Mouse (Mus musculus) layer of hippocampus, adult 2 months (tissue): ENCODE data around the gene Rasgef1b. TPM values are rescaled to one million over a fixed set of nuclear protein-coding genes. Genes with fewer than 3 reads are reported as not detected.

Source experiments
- DNase-seq, 2 experiments: peaks; one replicate each; pipeline ENCODE4 v3.0.0; 2022; ENCODE audit warnings: low spot score in 2 of 2
- H3K27ac ChIP-seq: fragments of 200-600 bp; 2 replicates; pipeline ENCODE4 v1.8.1; 2022
- H3K4me3 ChIP-seq: fragments of 200-600 bp; 2 replicates; pipeline ENCODE4 v1.8.1; 2022; ENCODE audit warnings: mild to moderate bottlenecking
- CTCF ChIP-seq: fragments of 200-600 bp; conservative IDR thresholded peaks from 2 replicates; pipeline ENCODE4 v1.8.1; 2022; ENCODE audit warnings: antibody characterized with exemption, mild to moderate bottlenecking, moderate library complexity
- total RNA-seq, 2 experiments: library from RNA; stranded (reverse); gene quantifications; 2 replicates each; pipeline ENCODE4 v1.2.3; 2021

Rasgef1b gene
- total RNA-seq, 2 experiments from 2014 or later = 11.1 to 11.9 TPM

DNA sequence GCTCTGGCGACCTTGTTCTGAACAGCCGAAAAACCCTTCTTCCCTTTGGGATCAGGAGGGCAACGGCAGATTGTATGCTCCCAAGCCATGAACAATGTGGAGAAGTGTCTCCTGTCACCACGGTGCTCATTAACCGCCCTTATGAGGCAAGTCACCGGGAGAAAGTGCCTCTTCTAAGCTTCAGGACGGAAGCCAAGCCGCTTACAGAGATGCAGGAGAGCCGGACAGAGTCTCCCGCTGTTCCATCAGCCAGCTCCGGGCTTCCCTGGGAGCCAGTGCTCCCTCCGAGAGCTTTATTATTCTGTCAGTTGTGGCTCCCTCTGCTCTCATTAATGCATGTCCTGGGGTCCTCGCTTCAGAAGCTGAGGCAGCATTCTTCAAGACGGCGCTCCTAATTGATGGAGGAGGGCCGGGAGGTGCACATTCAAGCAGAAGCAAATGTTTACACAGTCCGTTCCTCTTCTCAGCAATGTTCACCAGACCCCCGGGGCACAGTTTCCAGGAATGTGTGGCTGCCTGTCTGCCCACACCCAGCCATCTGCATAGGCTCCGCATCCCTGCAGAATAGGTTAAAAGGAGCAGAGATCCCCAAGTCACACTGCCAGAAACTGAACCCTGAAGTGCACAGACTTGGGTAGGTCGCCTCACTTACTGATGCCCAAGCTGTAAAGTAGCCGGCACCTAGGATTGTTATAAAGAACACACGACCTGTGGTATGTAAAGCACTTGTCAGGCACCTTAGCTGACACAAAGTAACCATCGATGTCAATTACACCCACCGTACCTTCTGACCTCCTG is 115.3 kb downstream of the Rasgef1b start:
- no peak for TF ChIP-seq CTCF
- no peak overlapping the region for H3K27ac ChIP-seq

DNA sequence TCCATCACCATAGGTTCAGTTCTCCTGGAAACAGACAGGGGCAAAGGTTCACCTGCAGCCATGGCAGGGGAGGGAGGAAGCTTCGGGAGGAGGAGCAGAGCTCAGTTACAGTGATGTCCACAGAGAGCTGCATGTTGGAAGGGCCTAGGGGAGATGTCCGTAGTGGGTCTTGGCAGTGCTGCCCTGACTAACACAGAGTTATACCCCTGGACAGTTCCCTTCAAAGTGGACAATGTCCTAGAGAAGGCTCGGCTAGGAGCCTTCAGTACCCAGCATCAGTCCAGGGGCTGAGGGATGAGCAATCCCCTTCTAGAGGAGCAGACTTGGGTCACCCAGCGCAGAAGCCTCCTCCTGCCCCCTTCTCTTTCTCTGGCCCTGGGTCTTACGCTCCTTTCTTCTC is 121.3 kb downstream of the Rasgef1b start:
- Histone ChIP-seq H3K27ac (no peak overlapping the region), H3K4me3 (no peak overlapping the region)
- no peak for TF ChIP-seq CTCF
- no peak for DNase-seq

More for the DNA sequence above, 115.3 kb downstream of the Rasgef1b start:
- H3K4me3 ChIP-seq = peak overlapping the region; percentile 47
- DNase-seq = peak in 1 of 2 experiments; percentile 11

DNA sequence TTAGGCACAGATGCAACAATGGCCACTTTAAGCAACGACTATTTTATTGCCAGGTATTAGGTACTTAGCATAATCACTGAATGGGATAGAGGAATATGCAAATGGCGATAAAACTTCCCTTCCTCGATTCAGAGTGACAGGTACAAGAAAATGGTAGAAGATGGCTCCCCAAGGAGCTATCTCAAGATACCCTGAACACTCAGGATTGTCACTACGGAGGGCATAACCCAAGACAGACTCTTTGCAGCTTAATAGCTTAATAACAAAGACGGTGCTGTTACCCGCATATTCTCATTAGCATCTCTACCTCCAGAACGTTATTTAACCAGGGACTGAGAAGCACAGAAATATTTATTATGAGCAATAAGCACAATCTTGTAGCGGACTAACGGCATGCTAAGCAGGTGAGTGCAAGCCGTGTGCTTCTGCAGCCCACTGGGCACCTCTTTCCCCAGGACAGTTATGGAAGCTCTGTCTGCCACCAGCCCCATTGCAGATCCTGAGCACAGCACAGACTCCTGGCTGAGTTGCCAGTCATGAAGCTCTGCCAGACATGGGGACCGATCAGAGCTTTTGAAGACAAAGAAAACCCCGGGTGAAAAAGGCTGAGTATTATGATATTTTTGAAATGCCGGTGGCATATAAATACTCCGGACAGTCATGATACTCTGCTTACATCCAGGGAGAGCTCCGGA is 122.6 kb downstream of the Rasgef1b start:
- Histone ChIP-seq H3K4me3 (no peak overlapping the region), H3K27ac (no peak overlapping the region)
- TF ChIP-seq CTCF = no peak
- no peak for DNase-seq

DNA sequence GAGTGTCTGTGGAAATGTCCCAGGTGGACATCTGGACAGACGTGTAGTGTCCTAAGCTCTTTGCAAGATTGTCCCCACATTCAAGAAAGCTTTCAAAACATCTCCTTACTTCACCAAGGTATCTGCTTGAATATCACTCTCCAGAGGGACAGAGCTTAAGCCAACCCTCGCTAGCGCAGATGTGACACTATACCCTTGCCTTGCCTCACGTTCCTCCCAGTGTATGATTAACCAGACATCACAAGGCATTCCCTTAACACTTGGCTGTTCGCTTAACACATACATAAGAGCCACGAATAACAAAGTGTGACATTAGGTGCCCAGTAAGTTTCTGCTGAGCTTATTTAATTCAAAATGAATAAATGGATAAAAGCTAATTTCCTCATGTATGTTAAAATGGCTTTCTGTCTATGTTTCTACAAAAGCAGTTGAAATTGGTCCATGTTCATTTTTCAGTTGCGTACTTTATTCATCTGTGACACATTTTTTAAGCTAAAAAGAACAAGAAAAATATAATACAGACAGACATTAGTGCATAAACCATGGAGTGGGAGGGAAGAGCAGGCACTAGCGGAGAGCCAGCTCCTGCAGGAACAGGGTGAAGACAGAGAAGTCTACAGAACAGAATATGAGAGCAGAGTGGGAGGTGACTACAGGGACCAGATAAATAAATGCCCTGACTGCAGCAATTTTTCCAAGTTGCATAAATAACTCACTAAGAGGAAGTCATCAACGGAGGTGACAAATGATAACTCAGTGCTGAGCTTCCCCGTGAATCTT is 126.4 kb downstream of the Rasgef1b start:
- Histone ChIP-seq H3K27ac (0 out of 2 replicates have a peak overlapping the region, but pooled peaks have one; percentile 11), H3K4me3 (no peak overlapping the region)
- no peak for DNase-seq
- no peak for TF ChIP-seq CTCF

DNA sequence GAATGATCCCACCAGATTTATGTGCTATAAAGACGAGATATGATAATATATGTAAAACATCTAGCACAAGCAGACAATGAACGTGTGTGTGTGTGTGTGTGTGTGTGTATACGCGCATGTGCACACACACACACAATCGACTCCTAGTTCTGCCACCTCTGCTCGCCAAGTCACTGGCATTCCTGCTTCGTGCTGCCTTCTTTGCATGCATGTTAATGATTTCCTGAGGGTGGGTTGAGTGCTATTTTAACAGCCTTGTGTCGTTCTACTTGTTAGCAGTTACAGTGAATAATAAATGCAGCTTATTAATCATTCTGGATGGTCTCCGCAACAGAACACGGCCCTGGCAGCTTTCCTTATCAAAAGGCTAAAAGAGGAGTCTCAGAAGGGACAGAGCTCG is 129.5 kb downstream of the Rasgef1b start:
- no peak for DNase-seq
- Histone ChIP-seq H3K27ac (no peak overlapping the region), H3K4me3 (no peak overlapping the region)
- TF ChIP-seq CTCF = no peak

DNA sequence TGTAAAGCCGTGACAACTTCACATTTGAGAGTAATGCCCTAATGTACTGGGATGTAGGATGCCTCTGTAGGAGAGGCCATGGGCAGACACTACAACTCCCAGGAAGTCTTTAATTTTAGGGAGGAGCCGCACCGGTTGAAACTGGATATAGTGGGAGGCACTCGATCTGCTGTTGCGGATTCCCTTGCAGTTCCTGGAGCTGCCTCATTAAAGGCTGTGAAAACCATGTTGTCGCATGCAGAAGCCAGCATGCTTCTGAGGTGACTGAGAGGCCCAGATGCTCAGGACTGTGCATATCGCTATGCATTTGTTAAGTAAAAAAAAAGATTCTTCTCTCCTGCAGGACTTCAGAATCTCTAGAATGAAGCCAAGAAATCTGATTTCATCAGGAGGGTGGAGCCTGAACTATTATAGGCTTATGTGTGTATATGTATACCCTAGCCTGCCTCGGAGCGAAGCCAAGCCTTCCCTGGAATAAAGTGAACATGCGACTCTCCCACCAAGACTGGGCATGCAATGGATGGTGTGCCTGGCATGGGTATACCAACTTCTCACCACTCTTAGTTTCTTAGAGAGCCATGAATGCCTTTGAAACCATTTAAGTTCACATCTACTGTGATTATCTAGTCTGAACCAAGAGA is 130.3 kb downstream of the Rasgef1b start:
- H3K27ac ChIP-seq = no peak overlapping the region
- DNase-seq = peak in 1 of 2 experiments; percentile 22
- peak; percentile 47 for TF ChIP-seq CTCF
- H3K4me3 ChIP-seq = no peak overlapping the region

DNA sequence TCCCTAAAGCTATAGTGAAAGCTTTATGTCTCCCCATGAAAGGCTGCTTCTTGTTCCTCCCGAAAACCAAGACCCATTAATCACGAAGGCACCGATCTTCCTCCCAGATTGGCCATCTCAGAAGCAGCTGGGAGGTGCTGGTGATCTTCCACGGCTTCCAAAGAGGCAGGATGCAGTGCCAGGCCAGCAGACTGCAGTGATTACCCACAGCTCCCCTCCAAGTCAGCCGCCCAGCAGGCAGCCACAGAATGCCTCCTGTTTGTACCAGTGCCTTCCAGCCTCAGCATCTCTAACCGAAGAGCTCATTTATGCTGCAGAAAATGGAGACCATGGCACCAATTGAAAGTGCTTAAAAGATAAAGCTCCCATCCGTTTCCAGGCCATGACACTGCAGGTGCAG is 131.2 kb downstream of the Rasgef1b start:
- H3K27ac ChIP-seq = peak overlapping the region; percentile 18; the same call in 1 of the 2 replicates
- no peak for TF ChIP-seq CTCF
- H3K4me3 ChIP-seq = no peak overlapping the region
- peak in 1 of 2 experiments; percentile 12 for DNase-seq

DNA sequence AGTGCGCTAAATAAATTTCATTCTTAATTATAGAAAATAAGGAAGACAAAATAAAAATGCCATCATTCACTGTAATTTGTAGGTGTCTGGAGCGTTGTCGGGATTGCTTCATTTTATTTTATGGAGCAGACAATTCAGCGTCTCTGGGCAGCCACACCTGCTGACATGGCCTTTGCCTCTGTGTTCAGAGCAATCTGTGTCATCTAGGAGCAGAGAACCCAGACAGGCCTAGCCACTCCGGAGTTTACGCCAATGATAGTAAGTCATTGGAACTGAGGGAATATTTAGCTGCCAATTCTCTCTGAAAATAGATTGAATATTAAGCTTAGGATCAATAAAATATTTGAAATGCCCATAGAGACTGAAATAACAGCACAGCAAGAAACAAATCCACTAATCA is 137.5 kb downstream of the Rasgef1b start:
- no peak for TF ChIP-seq CTCF
- Histone ChIP-seq H3K4me3 (no peak overlapping the region), H3K27ac (no peak overlapping the region)
- no peak for DNase-seq

DNA sequence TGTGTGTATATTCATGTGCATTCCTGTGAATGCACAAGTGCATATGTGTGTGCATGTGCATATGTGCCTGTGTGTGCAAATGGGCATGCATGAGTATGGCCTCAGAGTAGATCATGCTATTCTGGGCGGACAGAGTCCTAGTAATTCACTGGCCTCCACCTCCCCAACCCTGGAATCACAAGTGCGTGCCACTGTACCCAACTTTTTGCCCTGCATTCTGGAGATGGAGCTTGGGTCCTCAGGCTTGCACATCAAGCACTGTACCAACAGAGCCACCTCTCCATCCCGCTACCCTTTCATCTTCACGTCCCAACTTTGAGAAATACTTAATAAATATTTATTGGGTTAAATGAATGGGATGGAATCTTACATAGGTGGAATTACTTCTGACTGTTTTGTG is 138.3 kb downstream of the Rasgef1b start:
- Histone ChIP-seq H3K4me3 (no peak overlapping the region), H3K27ac (no peak overlapping the region)
- no peak for TF ChIP-seq CTCF
- no peak for DNase-seq

DNA sequence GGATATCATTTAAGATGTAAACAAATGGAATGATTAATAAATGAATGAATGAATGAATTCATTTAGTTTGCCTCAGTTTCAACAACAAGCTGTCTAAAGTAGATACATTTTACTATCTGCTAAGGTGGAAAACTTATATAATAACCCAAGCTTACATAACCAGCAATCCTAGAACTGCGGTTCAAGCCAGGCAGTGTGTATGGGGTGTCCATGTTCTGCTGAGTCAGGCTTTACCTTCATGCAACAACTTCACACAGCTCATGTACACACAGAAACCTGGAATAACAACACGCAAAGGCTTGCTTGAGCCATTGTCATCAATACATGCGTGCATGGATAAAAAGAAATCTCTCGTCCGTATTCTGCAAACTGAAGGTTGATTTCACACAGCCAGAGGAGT is 140.9 kb downstream of the Rasgef1b start:
- no peak for TF ChIP-seq CTCF
- no peak for DNase-seq
- no peak overlapping the region for H3K27ac ChIP-seq
- H3K4me3 ChIP-seq = no peak overlapping the region

DNA sequence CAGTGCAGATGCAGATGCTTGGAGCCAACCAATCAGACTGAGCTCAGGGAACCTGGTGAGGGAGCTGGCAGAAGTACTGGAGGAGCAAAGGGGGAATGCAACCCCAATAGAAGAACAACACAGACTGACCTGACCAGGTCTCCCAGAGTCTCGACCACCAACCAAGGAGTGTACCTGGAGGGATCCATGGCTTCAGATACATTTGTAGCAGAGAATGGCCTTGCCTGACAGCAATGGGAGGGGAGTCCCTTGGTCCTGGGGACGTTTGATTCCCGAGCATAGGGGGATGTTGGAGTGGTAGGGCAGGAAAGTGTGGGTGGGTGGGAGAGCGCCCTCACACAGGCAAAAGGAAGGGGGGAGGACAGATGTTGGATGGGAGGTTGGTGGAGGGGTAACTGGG is 141.3 kb downstream of the Rasgef1b start:
- Histone ChIP-seq H3K4me3 (no peak overlapping the region), H3K27ac (no peak overlapping the region)
- no peak for DNase-seq
- TF ChIP-seq CTCF = no peak

DNA sequence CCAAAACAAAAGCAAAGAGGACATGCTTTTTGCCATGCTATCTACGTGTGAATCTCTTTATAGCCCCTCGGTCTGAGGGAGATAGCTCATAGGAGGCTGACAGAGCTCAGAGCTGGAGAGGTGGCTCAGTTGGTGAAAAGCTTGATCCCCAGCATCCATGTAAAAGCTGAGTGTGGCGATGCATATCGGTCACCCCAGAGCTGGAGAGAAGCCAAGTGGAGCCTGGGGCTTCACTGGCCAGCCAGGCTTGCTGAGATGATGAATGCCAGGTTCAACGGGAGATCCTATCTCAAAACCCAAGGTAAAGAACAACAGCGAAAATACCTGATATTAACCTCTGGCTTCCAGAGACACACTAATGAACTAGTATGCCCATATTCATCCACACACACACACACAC is 142.6 kb downstream of the Rasgef1b start:
- no peak for DNase-seq
- TF ChIP-seq CTCF = no peak
- Histone ChIP-seq H3K4me3 (no peak overlapping the region), H3K27ac (no peak overlapping the region)
